Mouse (Mus musculus): Measurements from ENCODE around the gene Ubap1.

Gene Ubap1

GRCm38 (mm10) chr4:41409341-41409740 is 60.5 kb downstream of the Ubap1 start:
- DNase-seq (ENCODE audit: low read depth, low spot score), result peak; percentile 50

GRCm38 (mm10) chr4:41416966-41417365 is 68.2 kb downstream of the Ubap1 start:
- DNase-seq (ENCODE audit: low read depth, low spot score), result no peak

- DNase-seq (ENCODE audit: low read depth, low spot score), result no peak
These were observed 90.1 kb downstream of the Ubap1 start for GRCm38 (mm10) chr4:41438931-41439330.

Measured in telencephalon, adult 2 months (tissue).